Mouse (Mus musculus) cerebellum, postnatal 14 days (tissue): ENCODE data around the gene Cdc42bpg.

Experiments
- DNase-seq, 2 experiments: peaks; one replicate each; pipeline ENCODE4 v3.0.0; 2021; ENCODE audit warnings: mixed read lengths in 2 of 2

The Cdc42bpg gene

DNA sequence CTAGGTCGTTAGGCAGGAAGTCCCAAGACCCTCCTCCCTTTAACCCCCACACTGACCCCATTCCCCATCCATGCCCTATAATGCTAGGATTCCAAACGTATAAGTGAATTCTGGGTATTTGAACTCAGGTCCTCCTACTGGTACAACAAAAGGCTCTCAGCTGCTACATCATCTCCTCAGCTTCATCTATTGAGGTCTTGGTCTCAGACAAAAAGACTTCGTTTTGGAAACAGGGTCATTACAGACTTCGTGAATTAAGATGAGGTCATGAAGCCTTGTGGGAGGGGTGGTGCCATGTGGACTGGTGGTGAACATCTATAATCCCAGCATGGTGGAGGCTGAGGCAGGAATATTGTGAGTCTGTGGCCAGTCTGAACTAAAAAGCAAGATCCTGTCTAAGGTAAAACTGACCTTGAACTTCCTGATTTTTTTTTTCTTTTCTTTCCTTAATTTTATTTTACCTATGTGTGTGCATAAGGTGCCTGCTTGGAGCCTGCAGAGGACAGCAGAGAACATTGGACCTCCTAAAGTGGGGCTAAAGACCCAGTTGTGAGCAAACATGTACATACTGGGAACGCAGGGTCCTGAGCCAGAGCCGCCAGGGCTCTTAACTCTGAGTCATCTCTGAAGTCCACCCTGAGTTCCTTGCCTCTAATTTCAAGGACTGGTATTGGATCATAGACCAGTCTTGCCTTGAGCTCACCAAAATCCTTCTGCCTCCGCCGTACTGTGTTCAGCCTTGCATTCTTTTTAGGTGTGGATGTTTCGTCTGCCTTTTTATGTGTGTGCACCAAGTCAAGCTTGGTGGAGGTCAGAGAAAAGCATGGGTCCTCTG is 27.7 kb downstream of the Cdc42bpg start:
- DNase-seq: no peak

DNA sequence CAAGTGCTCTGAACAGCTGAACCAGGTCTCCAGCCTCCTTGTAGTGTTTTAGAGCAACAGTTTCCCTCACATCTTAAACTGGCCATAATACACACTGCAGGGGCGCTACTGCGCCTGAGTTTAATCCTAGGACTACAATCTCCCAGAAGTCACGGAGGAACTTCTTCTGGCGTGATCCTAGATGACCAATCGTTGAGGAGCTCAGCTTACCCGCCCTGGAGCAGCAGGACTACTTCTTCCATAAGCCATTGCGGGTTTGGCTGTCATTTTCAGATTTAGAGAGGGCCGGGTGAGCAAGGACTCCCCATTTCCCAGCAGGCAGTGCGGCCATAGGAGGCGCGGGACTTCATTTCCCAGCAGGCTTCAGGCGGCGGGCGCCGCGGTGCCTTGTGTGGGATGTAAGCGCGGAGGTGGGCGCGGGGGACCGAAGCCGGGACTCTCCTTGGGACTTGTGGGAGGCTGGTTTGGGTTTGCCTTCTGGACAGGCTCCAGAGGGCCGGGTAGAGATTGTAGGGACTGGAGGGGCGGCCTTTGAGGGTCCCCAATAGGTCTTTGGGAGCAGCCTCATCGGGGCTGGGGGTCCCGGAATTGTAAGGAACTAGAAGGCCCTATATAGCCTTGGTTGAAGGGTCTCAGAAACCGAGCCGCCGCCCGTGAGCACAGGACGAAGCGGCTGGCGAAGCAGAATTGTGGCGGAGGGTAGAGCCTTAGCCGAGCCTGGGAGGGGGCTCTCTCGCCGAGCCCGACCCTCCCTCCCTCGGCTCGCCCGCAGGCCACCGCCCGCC is 28.6 kb downstream of the Cdc42bpg start, which contains the start of gene Men1:
Gene Men1 (plus strand): TSS at position 307 of the 785 bp plus-strand sequence.
- DNase-seq: peak; percentile 94 to 95

DNA sequence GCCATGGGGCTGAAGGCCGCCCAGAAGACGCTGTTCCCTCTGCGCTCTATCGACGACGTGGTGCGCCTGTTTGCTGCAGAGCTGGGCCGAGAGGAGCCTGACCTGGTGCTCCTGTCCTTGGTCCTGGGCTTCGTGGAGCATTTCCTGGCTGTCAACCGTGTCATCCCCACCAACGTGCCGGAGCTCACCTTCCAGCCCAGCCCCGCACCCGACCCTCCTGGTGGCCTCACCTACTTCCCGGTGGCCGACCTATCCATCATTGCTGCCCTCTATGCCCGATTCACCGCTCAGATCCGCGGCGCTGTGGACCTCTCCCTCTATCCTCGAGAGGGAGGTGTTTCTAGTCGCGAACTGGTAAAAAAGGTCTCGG is 29.2 kb downstream of the Cdc42bpg start:
- peak; percentile 53 to 62 for DNase-seq

DNA sequence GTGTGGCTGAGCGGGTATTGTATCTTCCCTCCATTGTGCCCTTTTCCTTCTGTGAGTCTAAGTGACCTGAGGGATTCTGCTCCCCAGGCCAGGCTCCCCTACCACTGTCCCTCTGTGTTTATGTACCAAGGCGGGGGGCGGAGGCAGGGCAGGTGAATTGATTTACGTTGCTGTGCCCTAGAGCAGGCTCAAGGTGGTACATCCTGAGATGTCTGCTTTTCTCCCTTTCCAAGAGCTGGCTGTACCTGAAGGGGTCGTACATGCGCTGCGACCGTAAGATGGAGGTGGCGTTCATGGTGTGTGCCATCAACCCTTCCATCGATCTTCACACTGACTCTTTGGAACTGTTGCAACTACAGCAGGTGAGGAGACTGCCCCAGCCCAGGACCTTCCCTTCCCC is 30.7 kb downstream of the Cdc42bpg start:
- no peak for DNase-seq

DNA sequence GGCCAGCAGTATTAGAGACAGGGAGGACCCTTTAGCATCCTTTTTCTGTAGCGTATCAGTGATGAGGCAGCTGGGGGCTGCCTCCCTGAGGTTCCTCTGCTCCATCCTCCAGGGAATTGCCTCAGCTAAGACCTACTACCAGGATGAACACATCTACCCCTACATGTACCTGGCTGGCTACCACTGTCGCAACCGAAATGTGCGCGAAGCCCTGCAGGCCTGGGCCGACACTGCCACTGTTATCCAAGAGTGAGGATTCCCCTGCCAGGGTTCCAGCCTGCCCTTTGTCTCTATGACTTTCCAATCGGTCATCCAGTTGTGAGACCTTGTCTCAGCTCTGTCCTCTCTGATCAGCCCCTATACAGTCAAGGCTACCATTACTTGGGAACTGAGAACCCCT is 31.9 kb downstream of the Cdc42bpg start:
- no peak for DNase-seq

DNA sequence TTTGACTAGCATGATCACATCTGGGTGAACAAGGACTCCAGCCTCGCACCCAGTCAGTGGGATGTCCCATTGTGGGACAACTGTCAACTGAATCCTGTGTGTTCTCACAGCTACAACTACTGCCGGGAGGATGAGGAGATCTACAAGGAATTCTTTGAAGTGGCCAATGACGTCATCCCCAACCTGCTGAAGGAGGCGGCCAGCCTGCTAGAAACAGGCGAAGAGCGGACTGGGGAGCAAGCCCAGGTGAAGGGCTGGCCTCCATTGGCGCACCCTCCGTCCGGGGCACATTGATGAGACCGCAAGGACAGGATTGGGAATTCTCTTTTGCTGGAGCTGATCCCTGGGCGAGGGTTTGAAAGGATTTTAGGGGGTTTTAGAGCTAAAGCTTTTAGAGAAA is 32.5 kb downstream of the Cdc42bpg start:
- no peak for DNase-seq

DNA sequence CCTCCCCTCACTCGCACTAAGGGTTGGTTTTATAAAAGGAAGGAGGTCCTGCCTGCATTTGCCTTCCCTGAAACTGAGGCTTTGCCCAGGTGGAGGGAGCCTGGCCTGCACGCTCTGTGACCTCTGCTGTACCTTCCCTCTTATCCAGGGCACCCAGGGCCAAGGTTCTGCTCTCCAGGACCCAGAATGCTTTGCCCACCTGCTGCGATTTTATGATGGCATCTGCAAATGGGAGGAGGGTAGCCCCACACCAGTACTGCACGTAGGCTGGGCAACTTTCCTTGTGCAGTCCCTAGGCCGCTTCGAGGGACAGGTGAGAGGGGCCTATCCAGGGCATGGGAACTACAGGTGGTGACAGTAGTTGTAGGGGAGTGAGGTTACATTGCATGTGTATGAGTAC is 32.9 kb downstream of the Cdc42bpg start:
- DNase-seq: no peak

DNA sequence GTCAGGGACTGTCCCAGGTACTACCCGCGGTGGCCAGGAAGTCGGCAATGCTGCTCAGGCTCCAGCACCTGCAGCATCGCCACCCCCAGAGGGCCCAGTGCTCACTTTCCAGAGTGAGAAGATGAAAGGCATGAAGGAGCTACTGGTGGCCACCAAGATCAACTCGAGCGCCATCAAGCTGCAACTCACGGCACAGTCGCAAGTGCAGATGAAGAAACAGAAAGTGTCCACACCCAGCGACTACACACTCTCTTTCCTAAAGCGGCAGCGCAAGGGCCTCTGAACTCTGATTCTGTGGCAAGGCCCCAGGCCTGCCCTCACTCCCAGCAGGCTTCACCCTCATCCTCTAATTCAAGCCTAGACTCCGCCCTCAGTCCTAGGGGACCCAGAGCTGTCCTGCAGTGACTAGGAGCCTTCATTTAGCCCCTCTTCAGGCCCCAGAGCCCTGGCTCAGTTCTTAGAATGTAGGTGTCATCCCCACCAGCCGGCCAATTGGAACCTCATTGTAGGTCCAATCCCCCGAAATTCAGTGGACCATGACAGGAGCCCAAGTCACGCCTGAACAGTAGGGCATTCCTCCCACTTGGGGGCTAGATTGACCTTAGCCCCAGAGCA is 33.7 kb downstream of the Cdc42bpg start:
- DNase-seq: no peak

DNA sequence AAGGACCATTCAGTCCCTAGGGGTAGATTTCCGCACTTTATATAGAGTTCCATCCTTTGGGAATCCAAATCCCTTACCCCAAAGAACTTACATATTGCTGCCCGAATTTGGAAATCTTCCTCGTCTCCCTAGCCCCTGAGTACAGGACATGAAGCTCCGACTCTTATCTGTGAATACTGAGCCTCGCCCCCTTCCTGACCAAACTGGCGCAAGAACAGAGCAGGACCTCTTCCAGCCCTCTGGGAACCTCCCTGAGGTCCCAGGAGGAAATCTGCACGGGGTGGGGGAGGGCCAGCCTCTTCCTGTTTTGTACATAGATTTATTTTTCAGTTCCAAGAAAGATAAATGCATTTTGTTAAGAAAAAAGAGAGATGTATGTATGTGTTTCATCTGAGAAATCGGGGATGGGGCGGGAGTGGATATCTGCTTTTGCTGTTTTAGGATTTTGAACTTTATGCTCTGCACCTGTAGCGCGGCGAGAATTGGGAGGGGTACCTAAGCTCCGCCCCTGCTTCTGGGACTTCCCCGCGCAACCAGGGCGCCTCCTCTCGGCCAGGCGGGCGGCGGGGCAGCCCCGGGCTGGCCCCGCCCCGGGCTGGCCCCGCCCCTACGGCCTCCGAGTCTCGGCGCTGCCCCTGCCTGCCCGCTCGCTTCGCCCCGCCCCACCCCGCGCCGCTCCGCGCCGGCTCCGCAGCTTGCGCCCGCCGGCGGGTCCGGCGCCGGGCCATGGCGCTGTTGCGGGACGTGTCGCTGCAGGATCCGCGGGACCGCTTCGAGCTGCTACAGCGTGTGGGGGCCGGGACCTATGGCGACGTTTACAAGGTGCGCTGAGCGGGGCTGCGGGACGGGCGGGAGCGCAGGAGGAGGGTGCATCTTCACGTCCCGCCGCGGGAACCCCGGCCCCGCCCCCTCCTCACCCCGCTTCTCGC is 34.5 kb downstream of the Cdc42bpg start, which contains the start of gene Map4k2:
Gene Map4k2 (plus strand): TSS at position 612 of the 929 bp plus-strand sequence.
- DNase-seq: peak; percentile 83 to 86

DNA sequence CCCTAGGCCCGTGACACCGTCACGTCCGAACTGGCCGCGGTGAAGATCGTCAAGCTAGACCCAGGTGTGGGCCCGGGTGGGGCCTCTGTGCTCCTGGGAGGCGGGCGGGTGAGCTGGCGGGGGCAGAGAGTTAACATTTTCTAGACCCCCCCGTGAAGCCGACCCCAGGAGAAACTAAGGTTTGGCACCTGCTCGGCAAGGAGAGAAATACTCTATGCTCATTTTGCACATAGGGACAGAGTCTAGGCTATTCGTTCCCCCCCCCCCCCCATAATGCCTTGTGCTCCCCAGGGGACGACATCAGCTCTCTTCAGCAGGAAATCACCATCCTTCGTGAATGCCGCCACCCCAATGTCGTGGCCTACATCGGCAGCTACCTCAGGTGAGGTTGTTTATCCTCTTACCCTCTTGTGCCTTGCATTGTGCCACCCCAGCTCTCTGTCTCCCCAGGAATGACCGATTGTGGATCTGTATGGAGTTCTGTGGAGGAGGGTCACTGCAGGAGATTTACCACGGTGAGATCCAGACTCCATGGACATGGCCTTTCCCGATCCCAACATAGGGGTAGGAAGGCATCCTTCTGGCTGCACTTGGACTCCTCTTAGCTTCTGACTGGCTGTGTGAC is 35.3 kb downstream of the Cdc42bpg start:
- DNase-seq: no peak

DNA sequence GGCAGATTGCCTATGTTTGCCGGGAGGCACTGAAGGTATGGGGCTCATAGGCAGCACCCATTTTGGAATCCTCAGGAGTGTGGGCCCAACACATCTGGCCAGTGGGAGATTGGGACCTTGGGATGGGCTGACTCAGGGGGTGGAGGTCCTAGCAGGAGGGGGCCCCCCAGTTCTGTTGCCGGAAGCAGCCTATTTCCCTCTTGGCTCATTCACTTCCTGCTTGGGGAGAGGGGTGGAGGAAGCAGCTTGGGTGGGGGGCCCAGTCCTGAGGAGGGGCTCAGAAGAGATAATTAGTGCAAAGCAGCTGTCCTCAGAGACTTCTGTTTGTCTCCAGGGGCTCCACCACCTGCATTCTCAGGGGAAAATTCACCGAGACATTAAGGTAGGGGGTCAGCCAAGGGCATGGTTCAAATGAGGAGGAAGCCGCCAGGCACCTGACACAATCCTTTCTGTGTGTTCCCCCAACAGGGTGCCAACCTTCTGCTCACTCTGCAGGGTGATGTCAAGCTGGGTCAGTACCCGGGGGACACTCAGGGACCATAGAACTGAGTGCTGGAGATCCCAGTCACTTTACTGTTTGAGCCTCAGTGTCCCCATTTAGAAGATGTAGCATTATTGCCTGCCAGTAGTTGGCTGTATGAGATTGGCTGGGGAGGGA is 36.1 kb downstream of the Cdc42bpg start:
- no peak for DNase-seq

DNA sequence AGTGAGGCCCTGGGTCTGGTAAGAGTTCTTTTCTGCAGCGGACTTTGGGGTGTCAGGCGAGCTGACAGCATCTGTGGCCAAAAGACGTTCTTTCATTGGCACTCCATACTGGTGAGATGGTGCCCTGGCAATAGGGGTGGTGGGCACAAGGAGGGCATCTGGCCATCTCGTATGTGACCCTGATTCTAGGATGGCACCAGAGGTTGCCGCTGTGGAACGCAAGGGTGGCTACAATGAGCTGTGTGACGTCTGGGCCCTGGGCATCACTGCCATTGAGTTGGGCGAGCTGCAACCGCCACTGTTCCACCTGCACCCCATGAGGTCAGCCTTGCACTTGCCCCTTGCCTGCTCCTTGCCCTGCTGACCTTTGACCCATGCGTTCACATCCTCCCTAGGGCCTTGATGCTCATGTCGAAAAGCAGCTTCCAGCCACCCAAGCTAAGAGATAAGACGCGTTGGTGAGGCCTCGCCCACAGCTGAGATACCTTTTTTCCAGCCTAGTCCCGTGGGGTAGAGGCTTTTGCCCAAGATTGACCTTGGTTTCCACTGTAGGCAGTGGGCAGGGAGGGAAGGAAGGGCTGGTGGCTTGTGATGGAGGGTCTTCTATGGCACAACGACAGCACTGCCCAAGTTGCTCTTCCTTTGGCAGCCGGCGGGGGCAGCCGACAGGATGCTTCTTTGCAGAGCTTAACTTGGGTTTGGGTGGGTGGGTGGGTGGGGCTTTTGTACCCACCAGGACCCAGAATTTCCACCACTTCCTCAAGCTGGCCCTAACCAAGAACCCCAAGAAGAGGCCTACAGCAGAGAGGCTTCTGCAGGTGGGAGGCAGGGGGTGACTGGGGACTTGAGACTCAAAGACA is 37.0 kb downstream of the Cdc42bpg start:
- no peak for DNase-seq

DNA sequence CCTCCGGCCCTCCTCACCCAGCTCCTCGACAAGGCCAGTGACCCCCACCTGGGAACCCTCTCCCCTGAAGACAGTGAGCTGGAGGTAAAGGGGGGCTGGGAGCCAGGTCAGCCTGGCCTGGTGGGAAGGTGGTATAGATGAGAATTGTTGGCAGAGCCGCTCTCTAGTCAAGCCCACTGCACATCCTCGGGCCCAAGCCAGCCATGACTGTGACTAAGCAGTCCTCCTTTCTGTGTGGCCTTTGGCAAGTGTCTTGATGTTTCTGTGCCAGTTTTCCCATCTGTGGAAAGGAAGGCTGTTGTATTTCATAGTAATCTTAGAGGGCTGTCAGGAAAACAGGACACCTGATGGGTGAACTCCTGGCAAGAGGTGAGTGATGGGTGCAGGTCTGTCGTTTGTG is 37.7 kb downstream of the Cdc42bpg start:
- peak; percentile 57 to 69 for DNase-seq

DNA sequence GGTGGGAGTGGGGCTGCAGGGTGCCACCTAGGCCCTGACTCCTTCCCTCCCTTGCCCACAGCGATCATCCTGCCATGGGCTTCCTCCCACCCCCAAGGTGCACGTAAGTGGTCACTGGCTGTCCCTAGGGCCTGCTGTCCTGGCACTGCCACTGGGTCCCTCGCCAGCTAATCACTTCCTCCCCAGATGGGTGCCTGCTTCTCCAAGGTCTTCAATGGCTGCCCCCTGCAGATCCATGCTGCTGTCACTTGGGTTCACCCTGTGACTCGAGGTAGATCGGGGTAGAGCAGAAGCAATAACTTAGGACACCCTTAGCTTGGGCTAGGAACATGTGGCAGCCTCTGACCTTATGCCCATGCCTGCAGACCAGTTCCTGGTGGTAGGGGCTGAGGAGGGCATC is 39.8 kb downstream of the Cdc42bpg start:
- no peak for DNase-seq

DNA sequence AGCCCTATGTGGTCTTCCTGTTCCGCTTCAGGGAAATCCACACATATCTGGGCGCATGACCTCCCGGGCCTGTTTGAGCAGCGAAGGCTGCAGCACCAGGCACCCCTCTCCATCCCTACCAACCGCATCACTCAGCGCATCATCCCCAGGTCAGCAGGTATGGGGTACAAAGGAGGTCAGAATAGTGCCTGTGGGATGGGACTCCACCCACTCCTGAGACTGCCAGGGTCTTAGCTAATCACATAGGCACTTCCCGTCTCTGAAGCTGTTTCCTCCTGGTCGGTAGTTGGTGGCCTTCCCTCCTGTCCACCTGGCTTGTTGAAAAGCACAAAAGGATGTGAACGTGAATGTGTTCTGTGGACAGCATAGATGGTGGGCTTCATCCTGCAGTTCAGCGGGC is 40.4 kb downstream of the Cdc42bpg start:
- no peak for DNase-seq

DNA sequence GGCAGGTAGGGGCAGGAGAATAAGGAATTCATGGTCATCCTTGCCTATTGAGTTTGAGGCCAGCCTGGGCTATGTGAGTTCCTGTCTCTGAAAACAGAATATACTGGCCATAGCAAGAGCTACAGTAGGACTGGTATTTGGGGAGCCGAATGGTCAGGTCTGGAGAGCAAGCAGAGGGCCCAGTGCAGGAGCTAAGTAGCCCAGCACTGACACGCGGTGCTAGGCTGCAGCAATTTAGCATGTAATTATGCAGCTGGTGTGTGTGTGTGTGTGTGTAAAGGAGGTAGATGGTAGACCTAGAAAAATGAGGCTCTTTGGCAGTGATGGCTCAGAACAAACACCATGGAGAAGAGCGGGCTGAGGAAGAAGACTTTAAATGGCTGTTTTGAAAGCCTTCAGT is 41.4 kb downstream of the Cdc42bpg start:
- no peak for DNase-seq

DNA sequence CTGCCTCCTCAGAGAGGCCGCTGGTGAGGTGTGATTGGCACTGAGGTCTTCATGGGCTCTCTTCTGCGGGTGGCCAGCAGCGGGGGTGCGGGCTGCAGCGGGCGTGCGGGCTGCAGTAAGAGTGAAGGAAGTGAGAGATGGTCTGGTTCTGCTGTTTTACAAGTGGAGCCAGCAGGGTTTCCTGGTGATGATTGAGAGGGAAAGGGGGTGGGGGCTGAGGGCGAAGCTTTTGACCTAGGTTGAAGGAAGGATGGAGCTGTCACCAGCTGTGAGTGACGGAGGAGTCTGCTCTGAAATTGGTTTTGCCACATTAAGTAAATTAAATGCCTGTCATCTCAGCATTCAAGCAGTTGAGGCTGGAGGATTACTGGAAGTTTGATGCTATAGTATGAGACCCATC is 42.5 kb downstream of the Cdc42bpg start:
- DNase-seq: no peak

DNA sequence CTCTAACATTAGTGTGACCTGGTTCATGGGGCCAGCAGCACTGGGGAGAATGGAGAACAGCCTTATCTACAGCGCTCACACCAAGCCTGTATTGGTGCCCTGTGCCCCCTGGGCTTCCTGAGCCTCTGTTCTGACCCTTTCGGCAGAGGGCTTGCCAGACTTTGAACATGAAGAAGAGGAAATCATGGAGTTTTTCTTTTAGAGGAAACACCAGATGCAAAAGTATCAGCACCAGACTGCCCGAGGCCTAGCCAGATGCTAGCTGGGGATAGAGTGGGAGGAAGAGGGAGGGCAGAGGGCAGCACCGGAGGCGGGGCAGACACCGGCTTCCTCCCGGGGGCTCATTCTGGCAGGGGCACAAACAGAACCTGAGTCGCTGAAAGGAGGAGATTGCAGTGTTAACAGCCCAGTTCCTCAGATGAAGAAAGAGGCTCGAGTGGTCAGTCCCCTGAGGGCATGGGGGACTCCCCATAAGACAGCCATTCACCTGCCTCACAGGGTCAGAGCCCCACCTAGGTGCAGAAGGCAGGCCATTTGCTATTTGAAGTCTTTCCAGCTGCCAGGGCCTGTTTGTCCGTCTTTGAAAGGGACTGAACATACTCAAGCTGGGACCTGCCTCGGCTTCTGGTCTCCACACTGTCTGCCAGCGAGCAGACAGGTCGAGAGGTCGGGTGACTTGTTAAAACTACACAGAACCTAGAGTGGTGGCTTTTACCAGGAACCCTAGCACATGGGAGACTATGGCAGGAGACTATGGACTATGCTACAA is 43.1 kb downstream of the Cdc42bpg start:
- DNase-seq: no peak

DNA sequence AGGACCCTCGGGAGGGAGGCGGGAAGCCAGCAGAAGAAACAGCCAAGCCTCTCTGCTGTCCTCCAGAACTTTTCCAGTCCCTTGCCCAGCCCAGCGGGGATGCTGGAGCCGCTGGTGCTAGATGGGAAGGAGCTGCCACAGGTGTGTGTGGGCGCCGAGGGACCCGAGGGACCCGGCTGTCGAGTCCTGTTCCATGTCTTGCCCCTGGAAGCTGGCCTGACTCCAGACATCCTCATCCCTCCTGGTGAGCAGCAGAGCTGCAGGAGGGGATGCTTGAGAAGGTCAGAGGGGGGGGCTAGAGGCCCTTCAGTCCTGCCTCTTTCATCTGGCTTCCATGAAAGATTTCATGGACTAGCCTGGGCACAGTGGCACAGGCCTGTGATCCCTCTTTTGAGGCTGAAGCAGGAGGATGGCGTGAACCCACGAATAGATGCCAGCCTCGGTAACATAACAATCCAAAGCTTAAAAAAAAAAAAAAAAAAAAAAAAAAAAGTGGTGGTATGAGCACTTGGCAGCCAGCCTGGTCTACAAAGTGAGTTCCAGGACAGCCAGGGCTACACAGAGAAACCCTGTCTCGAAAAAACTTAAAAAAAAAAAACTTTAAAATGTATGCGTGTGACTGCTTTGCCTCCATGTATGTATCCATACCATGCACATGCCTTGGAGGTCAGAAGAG is 45.3 kb downstream of the Cdc42bpg start:
- peak in 1 of 2 experiments; percentile 46 for DNase-seq
